Mouse (Mus musculus) natural killer cell, adult 2 months (primary cell): Measurements from ENCODE around the gene B4galt5.

Experiments
- DNase-seq, 2 experiments: peaks; one replicate each; pipeline ENCODE4 v3.0.0; 2022; ENCODE audit warnings: low spot score in 2 of 2

Gene B4galt5

DNA sequence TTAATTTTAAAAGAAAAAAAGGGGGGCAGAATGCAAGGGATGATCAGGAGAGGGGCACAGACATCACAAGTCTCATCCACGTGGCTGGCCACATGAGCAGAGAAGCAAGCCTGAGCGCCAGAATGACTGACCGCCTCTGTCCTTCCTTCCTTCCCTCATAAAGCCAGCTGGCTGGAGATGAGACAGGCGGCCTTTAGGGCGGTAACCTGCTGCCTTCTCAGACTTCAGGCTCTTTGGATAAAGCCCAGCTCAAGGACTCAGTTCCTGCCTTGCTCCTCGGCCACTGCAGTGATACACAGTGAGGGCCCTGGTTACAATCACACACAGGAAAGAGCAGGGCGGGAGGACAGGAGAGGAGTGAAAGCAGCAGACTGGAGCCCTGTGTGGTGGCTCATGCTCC is 94.8 kb downstream of the B4galt5 start:
- DNase-seq, result no peak

DNA sequence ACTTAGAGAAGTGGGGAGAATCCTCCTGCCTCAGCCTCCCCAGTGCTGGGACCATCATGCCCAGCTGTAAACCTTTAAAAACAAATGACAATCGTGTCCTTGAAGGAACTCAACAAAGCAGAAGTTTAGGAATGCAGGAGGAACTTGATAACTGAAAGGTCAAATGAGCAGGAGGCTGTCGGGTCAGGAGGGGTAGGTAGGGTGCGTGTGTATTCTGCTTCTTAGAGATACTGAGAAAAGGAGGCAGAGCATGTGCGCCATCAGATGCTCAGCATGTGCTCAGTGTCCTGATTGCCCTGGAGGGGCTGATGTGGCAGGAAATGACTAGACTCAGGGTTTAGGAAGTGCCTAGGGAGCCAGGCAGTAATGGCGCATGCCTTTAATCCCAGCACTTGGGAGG is 95.5 kb downstream of the B4galt5 start:
- no peak for DNase-seq

DNA sequence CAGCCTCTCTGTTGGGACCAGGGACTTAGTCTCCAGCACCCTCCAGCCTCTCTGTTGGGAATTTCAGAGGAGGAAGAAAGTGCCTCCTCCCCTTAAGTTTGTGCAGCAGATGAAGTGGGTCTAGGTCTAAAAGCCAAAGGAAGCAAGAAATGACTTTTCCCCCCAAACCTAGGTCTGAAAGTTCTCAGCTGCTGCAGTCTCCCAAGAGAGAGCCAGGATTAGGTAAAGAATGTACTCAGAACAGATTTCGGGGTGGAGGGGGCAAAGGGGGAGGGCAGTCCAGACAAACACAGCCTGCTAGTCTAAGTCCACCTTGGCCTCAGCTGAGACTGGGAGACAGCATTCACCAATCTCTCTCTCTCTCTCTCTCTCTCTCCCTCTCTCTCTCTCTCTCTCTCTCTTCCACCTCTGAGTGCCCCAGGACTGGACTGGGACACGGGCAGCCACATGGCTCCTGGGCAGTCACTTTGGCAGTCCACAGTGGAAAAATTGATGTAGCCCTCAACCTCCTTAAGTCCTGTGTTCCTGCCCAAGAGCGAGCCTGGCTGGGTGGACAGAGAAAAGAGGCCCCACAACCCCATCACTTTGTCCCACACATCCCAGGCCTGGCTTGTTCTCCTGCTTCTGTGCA is 96.8 kb downstream of the B4galt5 start:
- no peak for DNase-seq

DNA sequence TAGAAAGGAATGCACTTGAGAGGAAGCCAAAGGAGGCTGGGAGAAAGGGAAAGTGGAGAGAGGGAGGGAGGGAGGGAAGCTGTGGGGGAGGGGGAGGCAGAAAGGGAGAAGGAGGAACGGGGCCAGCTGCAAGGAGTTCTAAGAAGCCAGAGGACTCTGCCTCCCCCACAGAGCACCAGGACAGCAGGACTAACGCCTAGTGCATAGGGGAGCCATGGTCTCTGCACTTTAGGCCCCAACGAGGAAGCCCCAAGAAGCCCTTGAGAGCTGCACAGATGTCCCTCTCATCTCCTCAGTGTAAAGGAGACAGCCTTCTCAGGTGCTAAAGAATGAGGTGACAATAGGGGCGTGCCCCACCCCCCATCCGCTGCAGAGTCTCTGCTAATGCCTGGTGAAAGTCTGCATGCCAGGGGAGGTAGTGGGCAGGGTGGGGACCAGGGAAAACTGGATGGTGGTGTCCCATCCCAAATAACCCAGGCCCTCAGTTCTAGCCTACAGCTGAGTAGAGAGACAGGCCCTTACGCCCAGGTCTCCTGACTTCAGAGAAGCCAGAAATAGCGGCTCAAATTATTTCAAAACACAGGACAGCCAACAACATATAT is 98.1 kb downstream of the B4galt5 start:
- DNase-seq, result no peak

DNA sequence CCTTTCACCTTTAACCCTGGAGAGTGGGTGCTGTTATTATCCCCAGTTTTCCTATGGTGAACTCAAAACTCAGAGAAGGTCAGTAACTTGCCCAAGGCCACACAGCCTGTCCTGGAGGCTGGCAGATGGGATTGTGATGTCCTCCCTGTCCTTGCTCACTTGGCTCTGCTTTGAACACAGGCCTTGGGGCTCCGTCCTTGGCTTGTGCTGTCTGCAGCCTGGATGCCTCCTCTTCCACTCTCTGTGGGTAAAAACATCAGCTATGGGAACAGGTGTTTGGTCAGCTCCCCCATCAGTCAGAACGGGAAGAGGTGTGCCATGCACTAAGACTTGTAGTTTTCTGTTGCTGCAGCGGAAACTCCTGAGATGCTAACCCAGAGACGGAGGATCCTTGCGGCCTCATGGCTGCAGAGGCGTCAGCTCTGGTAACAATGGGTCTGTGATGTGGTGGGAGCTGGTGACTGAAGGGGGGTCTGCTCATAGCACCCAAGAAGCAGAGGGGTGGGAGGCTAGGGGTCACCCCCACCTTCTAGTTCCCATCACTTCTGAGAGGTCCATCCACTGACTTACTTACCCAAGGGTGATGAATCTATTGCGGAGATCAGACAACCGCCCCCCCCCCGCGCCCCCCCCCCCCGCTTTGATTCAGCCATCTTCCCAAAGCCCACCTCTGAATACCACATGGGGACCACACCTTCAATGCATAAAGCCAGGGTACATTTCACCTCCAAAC is 98.8 kb downstream of the B4galt5 start:
- DNase-seq, result no peak

DNA sequence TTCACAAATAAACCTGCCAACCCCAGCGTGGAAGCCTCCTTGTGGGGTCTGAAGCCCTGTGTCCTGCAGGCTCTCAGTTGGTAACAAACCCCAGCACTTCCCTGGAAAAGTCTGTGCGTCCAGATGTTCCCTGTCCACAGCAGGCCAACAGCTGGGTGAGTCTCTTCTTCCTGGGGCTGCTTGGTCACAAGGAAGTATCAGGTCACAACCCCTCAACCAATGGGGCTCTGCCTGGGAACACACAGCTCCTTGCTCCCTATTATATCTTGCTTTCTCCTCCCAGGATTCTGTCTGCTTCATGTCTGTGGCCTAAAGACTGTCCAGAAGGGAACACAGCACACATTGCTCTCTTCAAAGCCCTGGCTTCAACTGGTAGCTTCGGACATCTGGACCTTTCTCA is 99.4 kb downstream of the B4galt5 start:
- no peak for DNase-seq
